Mouse (Mus musculus) ovary, postnatal 10 days (tissue): ENCODE results near the gene Srrd.
"Not testable (repeated sequence)": the region's sequence is repeated elsewhere in the genome, so short reads cannot be mapped to it uniquely, and the experiment has no call there.

Experiments
- DNase-seq: peaks from one replicate; pipeline ENCODE4 v3.0.0; 2022; ENCODE audit warnings: low spot score

The Srrd gene

DNA sequence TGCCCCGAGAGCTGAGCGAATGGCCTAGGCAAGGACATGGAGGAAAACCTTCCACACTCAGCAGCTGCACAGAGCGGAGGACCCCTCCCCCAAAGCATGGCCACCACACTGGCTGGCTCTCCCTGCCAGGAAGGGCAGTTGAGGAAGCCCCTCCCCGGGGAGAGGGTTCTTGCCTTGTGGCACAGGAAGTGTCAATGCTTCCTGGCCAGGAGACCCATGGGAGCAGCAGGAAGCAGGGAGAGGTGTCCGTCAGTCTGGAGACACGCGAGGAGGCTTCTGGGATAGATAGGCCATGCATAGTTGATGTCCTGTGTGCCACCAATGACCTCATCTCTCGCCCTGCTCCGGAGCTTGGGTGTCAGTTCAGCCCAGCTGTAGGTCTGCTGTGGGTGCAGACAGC, 13.5 kb upstream of the Srrd start:
- no peak for DNase-seq

DNA sequence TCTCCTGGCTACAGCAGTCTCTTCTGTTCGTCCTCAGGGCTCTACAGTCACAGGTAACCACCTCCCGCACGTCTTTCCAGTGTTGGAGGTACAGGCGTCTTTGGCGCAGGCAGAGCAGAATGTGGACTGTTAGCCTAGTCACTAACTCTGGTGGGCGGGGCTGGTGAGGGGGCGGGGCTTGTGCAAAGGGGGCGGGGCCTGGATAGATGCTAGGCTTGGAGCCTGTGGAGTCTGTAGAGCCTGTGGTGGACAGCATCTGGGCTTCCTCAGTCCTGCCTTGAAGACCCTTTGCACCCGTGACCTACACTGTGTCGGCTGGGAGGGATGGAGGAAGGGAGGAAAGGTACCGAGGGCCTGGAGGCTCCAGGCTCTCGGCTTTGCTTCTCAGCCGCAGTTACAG, 13.1 kb upstream of the Srrd start, which contains the start of gene Gm6583:
Gene Gm6583 (minus strand): TSS at position 124 of the 400 bp plus-strand sequence.
- no peak for DNase-seq

DNA sequence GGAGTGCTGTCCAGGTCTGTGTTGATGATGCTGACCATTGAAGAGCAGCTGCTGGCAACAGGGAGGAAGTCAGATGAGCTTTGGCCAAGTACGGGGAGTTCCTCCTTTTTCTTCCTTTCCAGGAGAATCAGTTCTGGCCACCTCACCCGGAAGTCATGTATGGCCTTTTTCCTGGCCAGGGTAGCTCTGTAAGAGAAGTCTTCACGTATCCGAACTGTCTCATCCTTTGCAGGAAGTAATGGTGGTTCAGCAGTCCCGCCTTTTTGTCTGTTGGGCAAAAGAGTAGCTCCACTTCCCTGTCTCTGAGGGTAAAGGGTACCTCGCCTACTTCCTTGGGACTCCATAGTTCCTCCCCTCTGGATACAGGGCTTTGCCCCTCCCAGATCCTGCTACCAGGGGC, 12.7 kb upstream of the Srrd start:
- DNase-seq: no peak

DNA sequence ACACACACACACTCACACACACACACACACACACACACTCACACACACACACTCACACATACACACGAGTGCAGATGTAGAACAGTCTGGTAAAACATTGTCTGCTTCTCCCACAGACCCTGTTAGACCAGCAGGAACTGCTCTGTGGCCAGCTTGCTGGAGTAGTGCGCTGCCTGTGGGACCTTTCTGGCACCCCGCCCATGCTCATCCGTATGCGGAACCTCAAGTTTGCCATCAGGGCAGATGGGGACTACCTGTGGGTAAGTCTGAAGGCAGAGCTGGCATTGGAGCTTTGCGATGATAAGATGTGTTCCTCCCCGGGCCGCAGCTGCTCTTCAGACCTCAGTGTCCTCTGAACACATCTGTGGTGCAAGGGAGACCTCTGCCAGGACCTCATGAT, 6.3 kb upstream of the Srrd start:
- no peak for DNase-seq

DNA sequence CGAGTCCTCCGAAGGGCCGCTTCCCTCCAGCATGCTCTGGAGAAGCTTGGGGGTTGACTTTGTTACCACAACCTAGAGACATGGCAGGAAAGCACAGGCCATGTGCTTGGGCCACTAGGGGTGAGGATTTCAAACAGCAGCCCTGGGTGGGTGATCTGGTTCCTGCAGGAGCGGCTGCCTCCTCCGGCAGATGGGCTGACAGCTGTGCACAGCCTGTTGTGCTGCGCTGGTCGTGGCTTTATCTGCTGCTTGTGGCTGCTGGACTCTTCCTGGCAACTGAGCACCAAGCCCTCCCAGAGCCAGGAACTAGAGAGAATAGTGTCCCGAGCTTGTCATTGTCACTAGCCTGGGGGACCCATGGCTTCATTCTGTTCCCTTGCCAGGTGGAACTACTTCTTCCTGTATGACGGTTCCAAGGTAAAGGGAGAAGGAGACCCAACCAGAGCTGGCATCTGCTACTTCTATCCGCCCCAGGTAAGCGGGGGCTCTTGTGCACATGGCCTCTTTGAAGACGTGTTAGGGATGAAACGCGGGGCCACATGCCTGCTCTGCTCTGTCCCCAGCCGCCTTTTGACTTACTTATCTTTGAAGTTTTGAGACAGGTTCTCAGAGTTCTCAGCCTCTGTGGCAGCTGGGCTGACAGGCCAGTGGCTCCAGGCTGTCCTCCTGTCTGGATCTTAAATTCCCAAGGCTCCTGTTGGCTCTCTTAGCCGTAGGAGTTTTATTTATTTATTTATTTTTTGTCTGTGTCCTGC, 3.5 kb upstream of the Srrd start:
- DNase-seq: no peak

DNA sequence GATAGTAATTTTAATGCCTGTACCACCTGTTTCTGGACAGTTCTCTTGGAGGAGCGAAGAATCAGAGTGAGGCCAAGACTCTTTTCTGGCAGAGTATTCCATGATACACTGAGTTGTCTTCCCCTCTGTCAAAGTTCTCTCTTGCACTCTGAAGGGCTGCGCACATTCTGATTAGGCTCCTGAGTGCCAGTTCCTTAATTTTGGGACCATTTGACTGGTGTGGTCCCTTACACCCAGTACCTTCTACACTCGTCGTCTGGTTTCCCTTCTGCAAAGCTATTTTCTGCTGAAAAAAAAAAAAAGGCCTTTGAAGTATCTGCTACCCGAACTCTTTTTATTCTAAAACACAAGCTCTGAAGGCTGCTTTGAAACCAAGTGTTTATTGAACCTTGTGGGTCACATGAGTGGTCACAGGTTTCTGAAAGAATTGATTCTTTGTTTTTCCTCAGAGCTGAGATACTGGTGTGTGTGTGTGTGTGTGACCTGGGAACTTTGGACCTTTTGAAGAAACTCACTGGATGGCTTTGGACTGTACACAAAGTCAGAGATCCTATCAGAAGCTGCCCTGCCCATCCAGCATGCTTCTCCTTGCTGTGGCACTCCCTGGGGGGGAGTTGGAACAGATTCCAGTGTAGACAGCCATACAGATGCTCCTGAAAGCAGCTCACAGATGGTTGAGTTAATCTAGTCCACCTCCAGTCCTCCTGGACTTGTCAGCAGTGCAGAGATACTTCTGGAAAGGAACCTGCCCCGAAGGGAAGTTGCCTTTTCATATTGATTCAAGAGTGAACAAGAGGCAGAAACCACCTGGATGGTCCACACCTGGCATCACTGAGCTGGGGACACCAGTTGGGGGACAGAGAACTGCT, 1.5 kb upstream of the Srrd start:
- no peak for DNase-seq

DNA sequence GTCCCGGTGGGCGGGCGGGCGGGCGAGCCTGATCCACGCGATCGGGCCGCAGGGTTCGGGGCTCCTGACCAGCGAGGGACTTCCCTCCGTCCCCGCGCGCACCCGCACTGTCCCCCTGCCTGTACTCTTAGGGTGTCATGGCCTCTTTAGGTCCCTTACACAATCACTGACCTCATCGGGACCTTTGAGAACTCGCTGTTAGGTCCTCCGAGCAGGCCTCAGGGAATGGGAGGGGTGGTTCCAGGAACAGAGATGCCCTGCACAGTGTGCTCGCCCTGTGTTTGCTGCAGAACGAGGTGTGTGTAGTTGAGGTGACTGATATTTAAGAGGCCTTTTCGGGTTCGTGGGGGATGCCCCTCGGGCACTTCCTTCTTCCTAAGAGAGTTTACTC, 360 bp upstream of the Srrd start:
- no peak for DNase-seq

DNA sequence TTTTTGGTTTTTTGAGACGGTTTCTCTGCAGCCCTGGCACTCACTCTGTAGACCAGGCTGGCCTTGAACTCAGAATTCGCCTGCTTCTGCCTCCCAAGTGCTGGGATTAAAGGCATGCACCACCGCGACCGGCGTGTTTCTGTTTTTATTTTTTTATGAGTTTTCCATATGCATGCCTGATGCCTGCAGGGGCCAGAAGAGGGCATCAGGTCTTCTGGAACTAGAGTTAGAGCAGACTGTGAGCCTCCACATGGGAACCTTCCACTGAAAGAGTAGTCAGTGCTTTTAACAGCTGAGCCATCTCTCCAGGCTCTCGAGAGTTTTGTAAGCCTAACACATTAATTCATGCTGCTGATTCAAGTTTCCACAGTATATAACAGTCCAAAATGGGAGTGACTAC, 3.6 kb downstream of the Srrd start:
- DNase-seq: no peak

DNA sequence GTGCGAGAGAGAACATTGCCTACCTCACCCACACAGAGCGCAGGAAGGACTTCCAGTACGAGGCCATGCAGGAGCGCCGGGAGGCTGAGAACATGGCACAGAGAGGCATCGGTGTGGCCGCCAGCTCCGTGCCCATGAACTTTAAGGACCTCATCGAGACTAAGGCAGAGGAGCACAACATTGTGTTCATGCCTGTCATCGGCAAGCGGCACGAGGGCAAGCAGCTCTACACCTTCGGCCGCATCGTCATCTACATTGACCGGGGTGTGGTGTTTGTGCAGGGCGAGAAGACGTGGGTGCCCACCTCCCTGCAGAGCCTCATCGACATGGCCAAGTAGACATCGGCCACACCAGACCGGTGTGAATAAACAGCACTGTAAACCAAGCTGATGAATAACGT, 5.8 kb downstream of the Srrd start:
- no peak for DNase-seq

DNA sequence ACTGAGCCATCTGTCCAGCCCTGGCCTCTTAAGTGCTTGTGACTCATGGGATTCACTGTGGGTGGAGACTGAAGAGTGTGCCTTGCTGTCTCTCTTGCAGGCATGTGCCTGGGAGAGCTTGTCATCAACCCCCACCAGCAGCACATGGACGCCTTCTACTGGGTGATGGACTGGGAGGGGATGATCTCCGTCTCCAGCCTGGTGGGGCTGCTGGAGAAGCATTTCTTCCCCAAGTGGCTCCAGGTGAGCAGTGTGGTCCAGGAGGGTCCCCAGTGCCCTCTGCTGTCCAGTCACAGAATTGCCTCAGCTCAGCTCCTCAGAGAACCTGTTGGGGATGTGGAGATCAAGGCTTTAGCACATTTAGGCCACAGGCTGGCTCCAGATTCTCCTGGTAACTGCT, 7.4 kb downstream of the Srrd start:
- no peak for DNase-seq

DNA sequence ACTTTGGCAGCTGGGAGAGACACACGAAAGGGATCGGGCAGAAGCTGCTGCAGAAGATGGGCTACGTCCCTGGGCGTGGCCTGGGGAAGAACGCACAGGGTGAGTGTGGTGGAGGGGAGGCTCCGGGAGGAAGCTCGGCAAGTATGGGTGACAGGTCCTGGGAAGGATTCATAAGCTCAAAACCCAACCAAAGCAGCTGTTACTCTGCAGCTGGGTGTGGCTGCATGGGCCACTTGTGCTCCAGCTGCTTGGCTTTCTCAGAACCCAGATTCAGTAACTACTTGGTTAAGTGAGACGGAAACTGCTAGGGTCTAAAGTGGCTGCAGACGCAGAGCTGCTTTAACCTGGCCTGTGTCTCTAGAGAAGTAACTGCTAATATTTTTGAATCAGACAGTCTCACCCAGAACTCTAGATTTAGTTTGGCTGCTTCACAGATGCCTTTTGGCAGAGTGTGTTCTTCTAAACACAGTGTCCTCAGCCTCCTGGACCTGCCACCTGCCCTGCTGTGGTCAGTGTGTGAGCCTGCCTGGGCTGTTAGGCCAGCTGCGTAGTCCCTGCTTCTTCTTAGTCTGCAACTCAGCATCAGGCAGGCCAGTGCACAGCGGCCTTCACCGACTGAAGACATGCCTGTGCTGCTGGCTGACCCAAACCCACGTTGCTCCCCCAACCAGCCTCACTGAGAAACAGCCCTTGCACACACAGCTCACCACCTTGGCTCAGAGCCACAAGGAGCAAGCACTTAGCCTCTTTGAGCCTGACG, 12.9 kb downstream of the Srrd start:
- no peak for DNase-seq

DNA sequence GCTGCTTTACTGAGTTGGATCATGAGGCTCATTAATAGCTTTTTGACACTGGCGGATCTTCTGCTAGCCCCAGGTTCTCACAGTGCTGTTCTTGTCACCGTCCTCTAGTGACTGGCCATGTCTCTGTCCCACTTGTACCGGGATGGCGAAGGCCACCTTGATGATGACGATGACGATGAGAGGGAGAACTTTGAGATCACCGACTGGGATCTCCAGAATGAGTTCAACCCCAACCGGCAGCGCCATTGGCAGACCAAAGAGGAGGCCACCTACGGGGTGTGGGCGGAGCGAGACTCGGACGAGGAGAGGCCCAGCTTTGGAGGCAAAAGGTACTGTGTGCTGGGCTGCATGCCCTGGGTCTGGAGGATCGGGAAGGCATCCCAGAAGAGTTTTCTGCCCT, 15.0 kb downstream of the Srrd start:
- DNase-seq: no peak

DNA sequence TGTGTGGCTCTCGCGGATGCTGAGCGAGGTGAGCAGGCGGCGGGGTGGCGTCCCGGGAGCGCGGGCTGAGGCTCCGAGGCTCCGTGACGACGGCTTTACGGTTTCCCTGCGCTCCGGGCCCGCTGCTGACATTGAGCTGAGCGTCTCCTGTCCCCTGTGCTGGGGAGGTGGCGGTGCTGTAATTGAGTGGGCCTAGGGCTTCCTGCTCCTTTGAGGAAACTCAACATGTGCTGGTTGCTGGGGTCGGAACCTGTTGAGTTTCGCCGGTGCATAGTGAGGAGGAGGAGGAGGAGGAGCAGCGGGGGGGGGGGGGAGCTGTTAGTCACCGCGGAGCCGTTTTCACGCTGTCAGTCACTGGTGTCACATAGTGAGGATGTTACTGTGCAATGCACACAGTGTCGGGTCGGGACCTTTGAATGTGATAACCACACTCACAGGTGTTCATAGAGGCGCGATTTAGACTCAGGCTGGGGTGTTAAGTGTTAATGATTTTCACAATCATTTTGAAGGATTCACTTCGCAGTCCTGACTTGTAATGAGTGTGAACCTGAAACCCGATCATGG, 16.3 kb downstream of the Srrd start:
- DNase-seq: no peak

DNA sequence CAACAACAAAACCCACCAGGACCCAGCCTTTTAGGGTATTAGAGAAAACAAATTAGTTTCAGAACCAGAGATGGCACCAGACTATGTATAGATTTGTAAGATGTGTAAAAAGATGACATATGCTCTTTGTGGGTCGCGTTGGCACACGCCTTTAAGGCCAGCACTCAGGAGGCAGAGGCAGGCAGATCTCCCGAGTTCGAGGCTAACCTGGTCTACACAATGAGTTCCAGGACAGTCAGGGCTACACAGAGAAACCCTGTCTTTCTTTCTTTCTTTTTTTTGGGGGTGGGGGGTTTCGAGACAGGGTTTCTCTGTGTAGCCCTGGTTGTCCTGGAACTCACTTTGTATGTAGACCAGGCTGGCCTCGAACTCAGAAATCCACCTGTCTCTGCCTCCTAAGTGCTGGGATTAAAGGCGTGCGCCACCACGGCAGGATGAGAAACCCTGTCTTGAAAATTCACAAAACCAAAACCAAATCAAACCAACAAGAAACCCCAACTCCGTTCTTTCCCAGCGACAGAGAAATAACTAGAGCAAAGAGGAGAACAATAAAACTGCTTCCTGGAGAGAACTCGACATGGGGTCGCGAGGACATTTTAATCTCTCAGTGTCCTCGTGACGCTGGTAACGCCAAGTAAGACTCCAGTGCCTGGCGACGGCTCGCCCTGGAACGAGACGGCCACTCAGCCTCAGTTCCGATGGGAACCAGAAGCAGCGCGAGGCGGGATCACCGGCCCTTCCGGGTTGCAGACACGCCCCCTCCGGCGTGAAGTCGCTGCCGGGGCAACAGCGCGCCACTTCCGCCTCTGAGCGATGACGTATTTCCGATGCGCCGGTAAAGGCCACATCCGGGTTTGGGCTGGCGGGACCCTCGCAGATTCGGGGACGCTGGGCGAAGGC, 17.0 kb downstream of the Srrd start, which contains the start of gene Tfip11:
Gene Tfip11 (plus strand): TSS at position 813 of the 900 bp plus-strand sequence.
- DNase-seq: peak; percentile 94

DNA sequence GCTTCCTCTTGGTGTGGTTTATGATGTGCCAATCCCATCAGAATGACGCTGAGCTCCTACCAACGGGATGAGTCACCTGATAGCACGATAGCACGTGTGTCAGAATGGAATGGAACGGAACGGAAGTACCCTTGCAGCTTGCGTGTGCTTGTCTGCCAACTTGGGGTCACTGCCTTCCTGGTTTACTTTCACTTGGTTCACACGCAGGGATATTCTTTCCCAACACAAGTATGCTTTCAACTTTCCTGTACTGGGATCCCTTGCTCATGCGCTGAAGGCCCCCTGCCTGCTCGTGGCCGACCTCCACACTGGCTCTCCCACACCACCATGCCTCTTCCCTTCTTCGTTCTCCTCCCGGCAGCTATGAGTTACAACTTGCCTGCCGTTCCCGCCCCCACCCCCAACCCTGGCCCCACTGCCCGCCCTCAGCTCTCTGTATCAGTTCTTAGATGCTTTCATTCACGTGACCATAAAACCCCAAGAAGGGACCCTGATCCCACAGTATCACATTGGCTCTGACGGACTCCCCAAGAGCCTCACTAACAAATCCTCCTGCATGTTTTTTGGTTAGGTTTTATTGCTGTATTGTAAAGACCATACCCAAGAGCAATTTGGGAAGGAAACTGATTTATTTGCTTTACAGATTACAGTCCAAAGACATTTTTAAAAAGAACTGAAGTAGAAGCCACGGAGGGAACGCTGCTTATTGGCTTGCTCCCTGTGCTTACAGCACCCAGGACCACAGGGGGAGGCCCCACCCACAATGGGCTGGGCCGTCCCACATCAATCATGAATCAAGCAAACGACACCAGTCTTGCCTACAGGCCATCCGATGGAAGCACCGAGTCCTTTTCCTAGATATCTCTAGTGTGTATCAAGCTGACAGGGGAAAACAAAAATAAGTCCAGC, 17.9 kb downstream of the Srrd start:
- no peak for DNase-seq

DNA sequence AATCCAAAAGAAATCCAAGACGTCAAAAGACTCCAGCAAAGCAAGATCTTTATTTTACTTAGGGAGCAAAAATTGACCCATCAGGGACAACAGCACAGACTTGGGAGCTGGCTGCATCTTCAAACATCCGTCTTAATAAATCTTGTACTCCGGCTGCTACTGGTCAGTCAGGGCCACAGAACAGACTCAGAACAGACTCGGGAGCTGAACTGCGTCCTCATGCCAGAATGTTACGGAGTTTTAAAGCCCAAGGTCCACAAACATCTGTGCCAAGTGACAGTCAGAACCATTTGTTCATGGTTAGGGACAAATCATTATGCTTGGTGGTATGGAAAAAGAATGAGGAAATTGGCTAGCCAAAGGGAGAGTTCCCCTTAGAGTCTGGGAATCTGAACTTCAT, 19.6 kb downstream of the Srrd start:
- no peak for DNase-seq

DNA sequence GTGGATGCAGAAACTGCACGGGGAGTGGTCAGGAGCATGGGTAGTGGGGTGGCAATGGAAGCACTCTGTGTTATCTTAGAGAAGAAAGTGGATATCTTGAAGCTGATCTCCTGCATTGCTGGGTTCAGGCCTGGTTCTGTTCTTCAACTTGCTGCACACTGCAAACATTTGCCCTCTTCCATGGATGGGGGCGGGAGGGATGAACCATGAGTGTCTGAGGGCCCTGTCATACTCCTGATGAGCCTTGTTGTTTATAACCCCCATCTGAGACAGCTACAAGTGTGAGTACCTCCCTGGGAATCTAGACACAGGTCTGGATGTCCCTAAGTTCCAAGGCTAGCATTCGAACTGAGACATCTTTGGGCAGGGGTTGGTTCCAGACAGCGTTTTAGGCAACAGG, 21.5 kb downstream of the Srrd start:
- DNase-seq: no peak

DNA sequence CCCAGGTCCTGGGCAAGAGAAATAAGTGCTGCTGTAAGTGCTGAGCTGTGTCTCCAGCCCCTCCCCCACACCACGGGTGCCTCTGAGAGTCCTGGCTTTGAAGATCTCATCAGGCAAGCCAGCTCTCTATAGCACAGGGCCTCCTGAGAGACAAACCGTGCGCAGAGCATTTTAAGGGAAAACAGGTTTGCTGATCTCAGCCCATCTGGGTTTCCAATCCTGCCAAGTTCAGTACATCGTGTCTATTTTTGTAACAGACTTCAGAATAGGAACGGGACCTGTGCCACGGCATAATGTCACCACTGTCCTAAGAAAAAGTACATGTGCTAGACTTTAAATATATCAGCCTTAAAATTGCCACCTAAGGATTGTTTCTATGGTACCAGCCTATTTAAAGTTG, 21.9 kb downstream of the Srrd start:
- no peak for DNase-seq

DNA sequence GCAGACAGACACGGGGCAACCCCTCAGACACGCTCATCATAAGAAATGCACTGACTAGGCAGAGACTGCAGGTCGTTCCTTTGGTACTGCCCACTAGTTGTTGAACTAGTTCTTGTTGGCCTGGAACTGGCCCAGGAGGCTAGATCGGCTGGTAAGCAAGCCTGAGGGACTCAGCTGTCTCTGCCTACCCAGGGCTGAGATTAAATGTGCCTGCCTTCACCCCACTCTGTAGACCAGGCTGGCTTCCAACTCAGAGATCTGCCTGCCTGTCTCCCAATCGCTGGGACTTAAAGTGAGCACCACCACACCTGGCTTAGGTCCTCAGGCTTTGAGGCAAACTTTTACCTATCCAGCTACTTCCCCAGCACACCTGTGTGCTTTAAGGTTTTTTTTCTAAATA, 22.5 kb downstream of the Srrd start:
- no peak for DNase-seq

DNA sequence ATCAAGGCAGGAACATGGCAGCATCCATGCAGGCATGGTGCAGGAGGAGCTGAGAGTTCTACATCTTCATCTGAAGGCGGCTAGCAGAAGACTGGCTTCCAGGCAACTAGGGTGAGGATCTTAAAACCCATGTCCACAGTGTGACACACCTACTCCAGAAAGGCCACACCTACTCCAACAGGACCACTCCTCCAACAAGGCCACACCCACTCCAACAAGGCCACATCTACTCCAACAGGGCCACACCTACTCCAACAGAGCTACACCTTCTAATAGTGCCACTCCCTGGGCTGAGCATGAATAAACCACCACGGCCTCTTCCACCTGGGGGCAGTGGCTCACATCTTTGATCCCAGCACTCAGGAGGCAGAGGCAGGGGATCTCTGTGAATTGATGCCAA, 23.5 kb downstream of the Srrd start:
- not testable (repeated sequence) for DNase-seq
